Mouse (Mus musculus) hindbrain, embryonic 10.5 days (tissue): ENCODE measurements around the gene Cyp2b10. TPM values are rescaled to one million over a fixed set of nuclear protein-coding genes. Genes with fewer than 3 reads are reported as not detected.
"Not testable (repeated sequence)": the region's sequence is repeated elsewhere in the genome, so short reads cannot be mapped to it uniquely, and the experiment has no call there.

ENCODE experiments used
- DNase-seq: peaks from one replicate; pipeline ENCODE4 v3.0.0-alpha.2; 2017; ENCODE audit warnings: low spot score
- H3K27ac ChIP-seq: fragments of 300-500 bp; sonication (generic); 2 replicates; pipeline ENCODE4 v1.5.1; 2016; ENCODE audit warnings: mild to moderate bottlenecking, moderate library complexity
- H3K27me3 ChIP-seq: fragments of 300-500 bp; sonication (generic); 2 replicates; pipeline ENCODE4 v1.6.1; 2016; ENCODE audit warnings: mild to moderate bottlenecking; ENCODE audit not compliant: poor library complexity, insufficient read depth, severe bottlenecking
- H3K36me3 ChIP-seq: fragments of 300-500 bp; sonication (generic); 2 replicates; pipeline ENCODE4 v1.6.1; 2016; ENCODE audit warnings: mild to moderate bottlenecking, moderate library complexity
- H3K4me1 ChIP-seq: fragments of 300-500 bp; sonication (generic); replicated peaks from 2 replicates; pipeline ENCODE4 v1.6.1; 2016; ENCODE audit warnings: mild to moderate bottlenecking
- H3K4me3 ChIP-seq: fragments of 300-500 bp; sonication (generic); 2 replicates; pipeline ENCODE4 v1.5.1; 2016; ENCODE audit warnings: mild to moderate bottlenecking, moderate library complexity
- H3K9me3 ChIP-seq: fragments of 300-500 bp; sonication (generic); 2 replicates; pipeline ENCODE4 v1.6.1; 2016; ENCODE audit warnings: mild to moderate bottlenecking, moderate library complexity
- WGBS: fragments of 180-500 bp; shearing (Covaris S2); methylation state at CpG from one replicate; pipeline ENCODE4 v1.1.7; 2016; 5-methylcytosine and 5-hydroxymethylcytosine counted together
- polyA plus RNA-seq: library from polyadenylated mRNA; unstranded; fragments of >200 nt; fragmentation: Nextera tagmentation; extraction: Ambion mirVana; gene quantifications from 2 replicates; pipeline ENCODE4 v1.2.1, GENCODE M21; 2016

Cyp2b10 gene
- polyA plus RNA-seq: not detected in 2 replicates

DNA sequence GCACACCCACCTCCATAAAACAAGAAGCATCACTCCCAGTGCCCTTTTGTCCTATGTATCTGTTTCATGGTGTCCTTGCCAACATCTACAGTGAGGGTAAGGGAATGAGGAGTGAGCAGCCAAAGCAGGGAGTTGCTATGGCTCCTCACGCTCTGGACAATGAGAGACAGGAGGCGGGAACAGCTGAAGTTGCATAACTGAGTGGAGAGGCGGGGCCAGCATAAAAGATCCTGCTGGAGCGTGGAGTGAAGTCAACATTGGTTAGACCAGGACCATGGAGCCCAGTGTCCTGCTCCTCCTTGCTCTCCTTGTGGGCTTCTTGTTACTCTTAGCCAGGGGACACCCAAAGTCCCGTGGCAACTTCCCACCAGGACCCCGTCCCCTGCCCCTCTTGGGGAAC lies at the start of gene Cyp2b10:
Cyp2b10 (plus strand) TSS at position 210 of the 400 bp plus-strand sequence.
- no peaks in the 10 kb centered on the region for H3K4me1 ChIP-seq
- no peaks in the 10 kb centered on the region for H3K36me3 ChIP-seq
- WGBS: 72% methylated on average over 6 of the region's 6 CpGs
- no peak within 1 kb of the TSS for H3K27ac ChIP-seq
- DNase-seq: no peak
- H3K4me3 ChIP-seq: no peak within 1 kb of the TSS
- H3K9me3 ChIP-seq: 0 out of 2 replicates have a peak, but pooled peaks cover 10% of the 10 kb centered on the region
- no peaks in the 10 kb centered on the region for H3K27me3 ChIP-seq

DNA sequence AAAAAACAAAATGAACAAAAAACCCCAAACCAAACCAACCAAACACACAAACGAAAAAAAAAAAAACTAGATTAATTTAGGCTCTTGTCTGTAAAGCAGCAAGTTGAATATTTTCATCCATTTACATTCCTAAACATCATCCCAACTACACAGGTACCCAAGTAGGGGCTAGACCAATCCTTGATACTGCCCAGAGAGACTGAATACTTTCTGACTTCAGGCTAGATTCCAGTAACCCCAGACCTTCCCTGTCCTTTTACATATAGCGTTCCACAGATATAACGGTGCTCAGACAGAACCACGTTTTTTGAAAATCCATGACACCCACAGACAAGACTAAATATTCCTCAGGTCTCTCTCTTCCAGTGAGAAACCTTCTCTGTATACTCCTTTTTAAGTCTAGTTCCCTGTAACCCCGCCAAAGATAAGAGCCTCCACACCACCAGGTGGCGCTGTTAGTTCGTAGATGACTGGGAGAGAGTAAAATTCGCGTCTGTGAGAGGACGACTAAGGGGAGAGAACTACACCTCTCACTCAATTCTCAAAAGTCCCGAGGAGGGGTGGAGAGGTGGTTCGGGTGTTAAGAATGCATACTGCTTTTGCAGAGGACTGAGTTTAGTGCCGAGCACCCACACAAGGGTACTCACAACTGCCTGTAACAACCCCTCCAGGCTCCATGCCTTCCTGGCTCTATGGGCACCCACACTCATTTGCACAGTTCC lies 49.5 kb upstream of the Cyp2b10 start:
- peak; percentile 88 for DNase-seq
- WGBS: 11% methylated on average over 13 of the region's 13 CpGs
- no peaks in the 10 kb centered on the region for H3K36me3 ChIP-seq
- H3K27ac ChIP-seq: peak overlapping the region; percentile 79
- H3K4me1 ChIP-seq: no peaks in the 10 kb centered on the region
- peak overlapping the region; percentile 51 for H3K4me3 ChIP-seq
- no peaks in the 10 kb centered on the region for H3K27me3 ChIP-seq
- no peaks in the 10 kb centered on the region for H3K9me3 ChIP-seq

DNA sequence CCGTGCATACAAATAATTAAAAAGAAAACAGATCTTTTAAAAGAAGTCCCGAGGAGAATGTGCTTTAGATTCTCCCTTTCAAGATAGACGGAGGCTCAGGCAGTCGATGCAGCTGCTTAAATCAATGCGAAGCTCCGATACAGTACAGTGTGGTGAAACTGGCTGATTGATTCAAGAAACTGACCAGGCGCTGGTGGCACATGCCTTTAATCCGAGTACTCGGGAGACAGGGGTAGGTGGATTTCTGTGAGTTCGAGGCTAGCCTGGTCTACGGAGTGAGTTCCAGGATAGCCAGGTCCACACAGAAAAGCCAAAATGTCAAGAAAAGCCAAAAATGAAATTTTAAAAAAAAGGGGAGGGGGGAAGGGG lies 49.0 kb upstream of the Cyp2b10 start:
- Histone ChIP-seq H3K4me1 (no peaks in the 10 kb centered on the region), H3K9me3 (no peaks in the 10 kb centered on the region), H3K27ac (peak overlapping the region; percentile 79), H3K4me3 (peak overlapping the region; percentile 51), H3K27me3 (no peaks in the 10 kb centered on the region), H3K36me3 (no peaks in the 10 kb centered on the region)
- DNase-seq: no peak
- 26% methylated on average over 11 of the region's 11 CpGs for WGBS

DNA sequence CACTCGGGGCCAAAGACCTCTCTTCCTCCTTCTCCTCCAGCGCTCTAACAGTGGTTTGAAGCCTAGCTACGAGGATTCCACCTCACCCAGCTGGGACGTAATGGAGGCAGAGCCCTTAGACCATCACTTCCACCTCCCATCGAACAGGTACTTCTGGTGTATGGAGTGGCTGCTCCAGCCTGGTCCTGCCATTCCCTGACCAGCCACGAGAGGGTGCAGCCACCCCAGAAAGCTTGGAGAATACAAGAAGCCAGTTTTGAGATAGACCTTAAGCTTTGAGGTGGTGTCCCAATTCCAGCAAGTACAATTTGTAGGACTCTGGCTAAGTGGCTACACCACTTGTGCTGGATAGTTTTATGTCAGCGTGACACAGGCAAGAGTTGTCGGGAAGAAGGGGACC lies 42.3 kb upstream of the Cyp2b10 start:
- H3K9me3 ChIP-seq: no peaks in the 10 kb centered on the region
- no peak overlapping the region for H3K4me3 ChIP-seq
- no peaks in the 10 kb centered on the region for H3K27me3 ChIP-seq
- H3K36me3 ChIP-seq: no peaks in the 10 kb centered on the region
- H3K4me1 ChIP-seq: peaks cover 4% of the 10 kb centered on the region; the same call in 1 of the 2 replicates
- H3K27ac ChIP-seq: no peak overlapping the region
- peak; percentile 53 for DNase-seq
- WGBS: 32% methylated on average over 8 of the region's 8 CpGs

DNA sequence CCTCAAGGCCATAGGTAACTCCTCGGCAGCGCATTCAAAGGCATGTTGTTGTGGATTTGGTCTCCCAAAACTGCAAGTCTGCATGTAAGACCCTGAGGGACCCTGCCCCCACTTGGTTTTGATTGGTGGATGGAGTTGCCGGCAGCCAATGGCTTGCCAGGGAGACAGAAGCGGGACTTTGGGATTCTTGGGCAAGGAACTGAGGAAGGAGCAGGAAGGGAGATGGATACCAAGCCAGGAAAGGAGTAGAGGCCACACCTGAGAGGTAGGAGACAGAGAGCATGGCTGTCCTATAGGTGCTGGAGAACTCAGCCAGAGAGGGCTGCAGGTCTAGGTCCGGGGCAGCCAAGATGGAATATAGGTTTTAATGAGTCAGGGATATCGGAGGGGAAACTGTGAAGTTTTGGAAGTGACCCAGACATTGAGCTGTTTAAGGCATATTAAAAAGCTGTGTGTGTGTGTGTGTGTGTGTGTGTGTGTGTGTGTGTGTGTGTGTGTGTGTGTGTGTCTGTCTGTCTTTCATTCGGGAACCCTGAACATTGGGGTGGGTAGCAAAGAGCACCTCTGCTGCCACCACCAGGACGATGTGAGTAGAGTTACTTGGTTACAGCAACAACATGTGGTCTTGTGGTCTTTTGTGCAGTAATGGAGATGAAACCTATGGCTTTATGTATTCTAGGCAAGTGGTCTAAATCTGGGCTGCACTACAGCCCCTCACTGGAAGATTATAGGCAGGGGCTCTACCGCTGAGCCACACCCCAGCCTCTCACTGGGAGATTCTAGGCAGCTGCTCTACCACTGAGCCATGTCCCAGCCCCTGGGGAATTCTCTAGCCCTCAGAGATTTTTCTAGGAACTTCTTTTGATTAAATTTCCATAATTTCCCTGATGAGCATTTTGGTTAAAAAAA lies 37.2 kb upstream of the Cyp2b10 start:
- H3K4me3 ChIP-seq: peak overlapping the region; percentile 46
- no peaks in the 10 kb centered on the region for H3K36me3 ChIP-seq
- H3K4me1 ChIP-seq: peaks cover 4% of the 10 kb centered on the region; the same call in 1 of the 2 replicates
- H3K27me3 ChIP-seq: no peaks in the 10 kb centered on the region
- H3K9me3 ChIP-seq: no peaks in the 10 kb centered on the region
- H3K27ac ChIP-seq: no peak overlapping the region; the same call in 1 of the 2 replicates
- 18% methylated on average over 9 of the region's 9 CpGs for WGBS
- DNase-seq: peak; percentile 63

DNA sequence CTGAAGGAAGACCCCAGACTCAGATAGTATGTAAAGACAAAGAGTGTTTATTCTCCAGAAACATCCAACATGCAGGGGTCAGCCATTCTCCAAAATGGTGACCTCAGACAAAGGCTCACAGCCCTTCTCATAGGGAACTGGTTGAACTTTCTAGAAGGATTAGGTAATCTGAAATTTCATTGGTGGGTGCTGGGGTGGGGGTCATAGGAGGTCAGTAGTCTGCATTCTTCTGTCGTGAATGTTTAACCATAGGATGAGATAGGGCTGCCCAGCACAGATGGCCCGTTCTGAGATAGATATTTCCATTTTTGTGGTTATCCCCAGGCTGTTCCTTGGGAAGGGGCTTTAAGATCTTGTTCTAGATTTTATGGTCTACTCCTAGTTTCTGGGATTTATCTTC lies 35.1 kb upstream of the Cyp2b10 start:
- 90% methylated on average over 2 of the region's 2 CpGs for WGBS
- H3K27me3 ChIP-seq: no peaks in the 10 kb centered on the region
- DNase-seq: no peak
- no peak overlapping the region for H3K4me3 ChIP-seq
- no peaks in the 10 kb centered on the region for H3K36me3 ChIP-seq
- H3K4me1 ChIP-seq: peaks cover 4% of the 10 kb centered on the region; the same call in 1 of the 2 replicates
- no peak overlapping the region for H3K27ac ChIP-seq
- peaks cover 5% of the 10 kb centered on the region; the same call in 1 of the 2 replicates for H3K9me3 ChIP-seq

DNA sequence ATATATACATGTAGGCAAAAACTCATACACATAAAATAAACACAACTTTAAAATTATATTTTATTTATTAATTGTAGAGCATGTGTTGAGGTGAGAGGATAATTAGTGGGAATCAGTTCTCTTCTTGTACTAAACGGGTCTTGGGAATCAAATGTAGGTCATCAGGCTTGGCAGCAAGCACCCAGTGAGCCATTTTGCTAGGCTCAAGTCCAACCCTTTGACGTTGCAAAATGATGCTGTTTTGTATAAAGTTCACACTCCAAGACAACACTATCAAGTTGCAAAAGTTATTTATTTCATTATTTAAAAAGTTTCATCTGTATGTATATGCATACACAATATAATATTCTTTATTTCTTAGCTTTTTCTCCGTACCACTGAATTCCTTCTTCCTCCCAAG lies 33.7 kb upstream of the Cyp2b10 start:
- peaks cover 4% of the 10 kb centered on the region; the same call in 1 of the 2 replicates for H3K4me1 ChIP-seq
- H3K27me3 ChIP-seq: no peaks in the 10 kb centered on the region
- H3K36me3 ChIP-seq: no peaks in the 10 kb centered on the region
- no peak overlapping the region for H3K27ac ChIP-seq
- peaks cover 18% of the 10 kb centered on the region for H3K9me3 ChIP-seq
- H3K4me3 ChIP-seq: no peak overlapping the region
- no peak for DNase-seq
- WGBS: 90% methylated on average over 3 of the region's 3 CpGs

DNA sequence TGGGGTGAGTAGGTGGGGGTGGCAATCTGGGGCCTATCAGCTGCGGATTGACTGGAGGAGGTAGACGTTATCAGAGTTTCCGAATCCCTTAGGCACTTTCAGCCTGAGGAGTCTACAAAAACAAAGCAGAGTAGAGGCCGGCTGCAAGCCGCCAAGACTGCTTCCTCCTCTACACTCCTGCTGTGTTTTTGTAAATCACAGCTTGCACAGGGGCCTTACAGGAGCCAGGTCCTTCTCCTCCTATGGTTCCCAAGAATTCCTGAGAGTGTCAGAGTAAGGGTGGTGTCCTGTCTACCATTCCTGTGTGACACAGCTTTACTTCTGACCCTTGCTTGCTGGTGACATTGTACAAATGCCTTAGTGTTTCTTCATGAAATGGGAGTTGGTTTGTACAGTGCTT lies 32.6 kb upstream of the Cyp2b10 start:
- H3K4me3 ChIP-seq: no peak overlapping the region
- 41% methylated on average over 5 of the region's 5 CpGs for WGBS
- H3K36me3 ChIP-seq: no peaks in the 10 kb centered on the region
- no peak for DNase-seq
- H3K27ac ChIP-seq: no peak overlapping the region
- H3K27me3 ChIP-seq: no peaks in the 10 kb centered on the region
- peaks cover 3% of the 10 kb centered on the region; the same call in 1 of the 2 replicates for H3K4me1 ChIP-seq
- peaks cover 18% of the 10 kb centered on the region for H3K9me3 ChIP-seq

DNA sequence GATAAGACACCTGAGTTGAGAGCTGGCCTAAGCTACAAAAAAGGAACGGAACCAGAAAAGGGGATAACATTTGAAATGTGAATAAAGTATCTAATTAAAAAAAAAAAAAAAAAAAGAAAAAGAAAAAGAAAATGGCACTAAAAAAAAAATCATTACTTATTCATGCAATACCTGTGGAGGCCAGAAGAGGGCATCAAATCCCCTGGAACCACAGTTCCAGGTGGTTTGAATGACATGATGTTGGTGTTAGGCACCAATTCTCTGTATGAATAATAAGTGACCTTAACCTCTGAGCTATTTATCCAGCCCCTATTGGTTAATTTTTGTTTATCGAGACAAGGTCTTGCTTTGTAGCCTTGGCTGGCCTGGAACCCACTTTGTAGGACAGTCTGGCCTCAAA lies 27.6 kb upstream of the Cyp2b10 start:
- DNase-seq: no peak
- Histone ChIP-seq H3K9me3 (peaks cover 18% of the 10 kb centered on the region), H3K4me3 (no peak overlapping the region), H3K27ac (no peak overlapping the region), H3K27me3 (no peaks in the 10 kb centered on the region), H3K4me1 (no peaks in the 10 kb centered on the region), H3K36me3 (no peaks in the 10 kb centered on the region)
- 82% methylated on average over 2 of the region's 2 CpGs for whole genome bisulfite sequencing

DNA sequence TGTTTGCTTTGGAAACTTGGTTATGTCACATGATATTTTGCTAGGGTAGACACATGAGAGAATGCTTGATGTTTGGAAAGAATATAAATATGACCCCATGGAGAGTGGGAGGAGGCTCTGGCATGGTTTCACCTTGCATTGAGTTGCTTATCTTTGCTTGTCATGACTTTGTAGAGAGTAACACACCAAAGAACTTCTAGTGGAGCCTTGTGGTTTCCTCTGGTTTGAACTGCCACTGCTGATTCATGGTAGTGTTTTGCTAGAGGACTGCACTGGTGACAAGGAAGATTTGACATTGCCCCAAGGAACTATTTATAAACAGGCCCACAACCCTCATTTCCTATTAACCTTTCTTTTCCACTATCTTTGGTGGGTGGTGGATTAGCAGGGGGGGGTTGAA lies 24.8 kb upstream of the Cyp2b10 start:
- H3K4me3 ChIP-seq: no peak overlapping the region
- H3K4me1 ChIP-seq: no peaks in the 10 kb centered on the region
- H3K27ac ChIP-seq: no peak overlapping the region
- H3K36me3 ChIP-seq: no peaks in the 10 kb centered on the region
- peaks cover 10% of the 10 kb centered on the region for H3K9me3 ChIP-seq
- H3K27me3 ChIP-seq: no peaks in the 10 kb centered on the region
- no peak for DNase-seq

DNA sequence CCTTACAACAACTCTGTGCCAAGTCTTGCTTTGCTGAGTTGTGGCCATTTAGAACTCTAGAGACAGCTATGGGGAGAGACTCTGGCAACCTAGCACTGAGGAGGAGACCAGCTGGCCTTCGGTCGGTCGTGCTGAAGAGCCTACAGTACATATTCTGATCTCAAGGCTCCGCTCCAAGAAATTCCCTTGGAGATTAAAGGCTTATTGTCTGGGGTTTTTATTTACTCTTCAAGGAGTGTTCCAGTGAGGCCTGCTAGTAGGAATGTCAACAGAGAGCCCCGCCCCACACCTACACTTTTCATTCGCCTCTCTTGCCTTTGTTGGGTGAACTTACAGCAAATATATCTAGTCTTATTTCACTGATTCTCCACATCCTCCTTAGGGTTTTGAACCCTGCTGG lies 18.7 kb upstream of the Cyp2b10 start:
- no peaks in the 10 kb centered on the region for H3K4me1 ChIP-seq
- DNase-seq: no peak
- no peaks in the 10 kb centered on the region for H3K36me3 ChIP-seq
- no peaks in the 10 kb centered on the region for H3K27me3 ChIP-seq
- H3K27ac ChIP-seq: no peak overlapping the region
- WGBS: 48% methylated on average over 6 of the region's 6 CpGs
- no peaks in the 10 kb centered on the region for H3K9me3 ChIP-seq
- H3K4me3 ChIP-seq: no peak overlapping the region

DNA sequence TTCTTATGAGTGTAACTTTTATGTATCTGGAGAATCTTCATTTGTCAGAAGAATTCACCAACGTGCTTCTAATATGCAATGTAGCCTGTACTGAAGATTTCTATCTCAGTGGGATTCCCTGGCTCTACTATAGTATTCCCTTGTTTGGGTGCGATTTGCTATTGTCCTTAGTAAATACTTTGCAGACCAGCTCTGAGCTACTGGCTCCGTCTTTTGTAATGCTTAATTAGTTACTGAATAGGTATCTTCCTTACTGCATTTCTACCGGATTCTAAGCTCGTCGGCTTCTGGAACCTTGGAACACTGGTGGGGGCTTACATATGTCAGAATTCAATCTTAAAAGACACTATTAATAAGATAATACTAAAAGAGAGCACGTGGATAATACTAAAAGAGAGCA lies 16.7 kb upstream of the Cyp2b10 start:
- not testable (repeated sequence) for H3K27me3 ChIP-seq, H3K4me1 ChIP-seq, H3K27ac ChIP-seq, H3K4me3 ChIP-seq, H3K36me3 ChIP-seq, H3K9me3 ChIP-seq, DNase-seq
- 6% methylated on average over 7 of the region's 7 CpGs for WGBS

DNA sequence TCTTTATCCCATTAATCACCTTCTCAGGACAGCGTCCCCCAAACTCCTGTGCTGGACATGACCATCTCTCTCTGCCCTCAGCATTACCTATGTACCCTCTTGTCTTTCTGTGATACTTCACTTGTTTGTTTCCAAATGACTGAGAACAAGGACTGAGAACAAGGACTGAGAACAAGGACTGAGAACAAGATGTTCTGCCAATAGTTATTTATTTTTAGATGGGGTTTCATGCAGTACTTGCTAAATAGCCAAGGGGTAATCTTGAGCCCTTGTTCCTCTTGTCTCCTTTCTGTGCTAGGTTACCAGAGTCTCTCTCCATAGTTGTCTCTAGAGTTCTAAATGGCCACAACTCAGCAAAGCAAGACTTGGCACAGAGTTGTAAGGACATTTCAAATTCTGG lies 13.1 kb upstream of the Cyp2b10 start:
- H3K4me3 ChIP-seq: no peak overlapping the region
- 91% methylated on average over 1 of the region's 1 CpGs for whole genome bisulfite sequencing
- no peak overlapping the region for H3K27ac ChIP-seq

More for the DNA sequence above, 13.1 kb upstream of the Cyp2b10 start:
- H3K9me3 ChIP-seq: no peaks in the 10 kb centered on the region
- H3K27me3 ChIP-seq: no peaks in the 10 kb centered on the region
- H3K36me3 ChIP-seq: no peaks in the 10 kb centered on the region
- no peak for DNase-seq
- H3K4me1 ChIP-seq: no peaks in the 10 kb centered on the region
